Mouse (Mus musculus) lung, embryonic 14.5 days (tissue): ENCODE measurements at regions not wholly inside any gene's neighbourhood (a gene's known extent, or its start where the extent isn't known, plus 50 kb on each side); places are given as distances from the start of the nearest gene placed in this dataset.

Experiments used
- ATAC-seq: fragments of 200-750 bp; cut with Nextera tagmentation; 2 replicates; pipeline ENCODE4 v1.8.0; 2017; ENCODE audit warnings: mild to moderate bottlenecking, moderate TSS enrichment, moderate library complexity; ENCODE audit not compliant: insufficient read depth
- DNase-seq: peaks from one replicate; pipeline ENCODE4 v3.0.0-alpha.2; 2015
- H3K27ac ChIP-seq: fragments of 300-500 bp; sonication (generic); 2 replicates; pipeline ENCODE4 v1.5.1; 2014; ENCODE audit warnings: low read depth, mild to moderate bottlenecking, moderate library complexity
- H3K27me3 ChIP-seq: fragments of 300-500 bp; sonication (generic); 2 replicates; pipeline ENCODE4 v1.6.1; 2014; ENCODE audit warnings: low read length, control low read depth; ENCODE audit not compliant: insufficient read depth
- H3K36me3 ChIP-seq: fragments of 300-500 bp; sonication (generic); 2 replicates; pipeline ENCODE4 v1.6.1; 2014; ENCODE audit warnings: control low read depth; ENCODE audit not compliant: insufficient read depth
- H3K4me1 ChIP-seq: fragments of 300-500 bp; sonication (generic); 2 replicates; pipeline ENCODE4 v1.6.1; 2014; ENCODE audit warnings: antibody characterized with exemption, control low read depth; ENCODE audit not compliant: insufficient read depth
- H3K4me2 ChIP-seq: fragments of 300-500 bp; sonication (generic); 2 replicates; pipeline ENCODE4 v1.6.1; 2014; ENCODE audit warnings: mild to moderate bottlenecking
- H3K4me3 ChIP-seq: fragments of 300-500 bp; sonication (generic); 2 replicates; pipeline ENCODE4 v1.5.1; 2014; ENCODE audit warnings: low read depth, low read length
- H3K9ac ChIP-seq: fragments of 300-500 bp; sonication (generic); 2 replicates; pipeline ENCODE4 v1.6.1; 2014
- H3K9me3 ChIP-seq: fragments of 300-500 bp; sonication (generic); 2 replicates; pipeline ENCODE4 v1.6.1; 2016; ENCODE audit warnings: low read depth, low read length, control low read depth
- CTCF ChIP-seq: IDR thresholded peaks from 2 replicates; pipeline ENCODE4 v1.5.1; 2016; ENCODE audit warnings: antibody characterized with exemption, low read depth
- WGBS: fragments of 180-500 bp; shearing (Covaris S2); extraction: QIAGEN DNeasy Blood & Tissue Kit; methylation state at CpG from one replicate; pipeline ENCODE4 v1.1.7; 2014; 5-methylcytosine and 5-hydroxymethylcytosine counted together

DNA sequence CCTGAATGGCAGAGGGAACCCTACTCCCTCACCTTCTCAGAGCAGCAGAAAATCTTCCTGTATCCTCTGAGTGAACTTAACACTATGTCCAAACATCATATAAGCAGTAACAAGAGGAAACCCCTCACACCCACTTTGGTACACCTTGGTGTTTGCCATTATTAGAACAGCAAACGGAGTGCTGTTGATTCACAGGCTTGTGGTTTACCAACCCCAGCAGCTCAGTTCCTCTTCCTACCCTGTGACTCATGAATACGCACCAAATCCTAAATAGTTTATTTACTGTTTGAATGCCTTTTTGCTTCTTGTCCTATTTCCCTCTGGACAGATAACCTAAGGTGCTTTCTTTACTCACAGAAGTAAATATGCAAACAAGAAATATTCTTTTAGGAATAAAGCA, 233.3 kb downstream of the Foxa2 start:
- 64% methylated on average over 2 of the region's 2 CpGs for WGBS
- Histone ChIP-seq H3K9ac (no peak overlapping the region), H3K27ac (no peak overlapping the region), H3K4me1 (no peaks in the 10 kb centered on the region), H3K9me3 (no peaks in the 10 kb centered on the region), H3K4me3 (no peak overlapping the region), H3K36me3 (no peaks in the 10 kb centered on the region), H3K4me2 (no peak overlapping the region), H3K27me3 (no peaks in the 10 kb centered on the region)
- DNase-seq (no peak), ATAC-seq (no peak)
- no peak for TF ChIP-seq CTCF

DNA sequence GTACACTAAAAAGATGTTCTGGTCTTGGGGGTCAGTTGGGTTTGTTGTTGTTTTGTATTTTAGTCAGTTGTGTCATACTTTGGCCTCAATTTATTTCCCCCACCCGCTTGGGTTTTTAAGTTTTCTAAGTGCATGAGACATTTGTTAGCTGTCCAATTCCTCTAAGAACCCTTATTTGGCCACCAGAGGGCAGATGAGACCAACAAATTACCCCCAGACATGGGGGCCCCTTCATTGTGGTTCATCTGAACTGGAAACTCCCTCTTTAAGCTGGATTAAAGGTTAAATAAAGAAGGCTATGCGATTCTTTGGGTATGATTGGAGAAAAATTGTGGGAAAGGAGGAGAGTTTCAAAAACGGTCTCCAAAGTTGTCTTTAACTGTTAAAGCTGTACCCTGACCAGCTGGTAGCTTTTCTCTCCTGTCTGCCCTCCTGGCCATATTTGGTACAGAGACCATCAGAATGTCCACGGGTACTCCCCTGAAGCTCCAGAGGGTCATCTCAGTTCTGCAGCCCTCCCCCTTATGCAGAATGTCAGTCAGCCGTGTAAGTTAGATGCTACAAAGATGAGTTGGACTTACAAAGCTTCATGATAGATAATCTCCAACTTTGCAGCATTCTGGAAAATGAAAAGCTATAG, 238.6 kb downstream of the Foxa2 start:
- Histone ChIP-seq H3K9me3 (no peaks in the 10 kb centered on the region), H3K36me3 (no peaks in the 10 kb centered on the region), H3K27me3 (no peaks in the 10 kb centered on the region), H3K4me1 (no peaks in the 10 kb centered on the region), H3K4me2 (no peak overlapping the region), H3K27ac (no peak overlapping the region), H3K4me3 (no peak overlapping the region), H3K9ac (no peak overlapping the region)
- WGBS = 32% methylated on average over 5 of the region's 5 CpGs
- DNase-seq = peak; percentile 85
- ATAC-seq = peak; percentile 65; the same call in 1 of the 2 replicates
- peak; percentile 72 for TF ChIP-seq CTCF

DNA sequence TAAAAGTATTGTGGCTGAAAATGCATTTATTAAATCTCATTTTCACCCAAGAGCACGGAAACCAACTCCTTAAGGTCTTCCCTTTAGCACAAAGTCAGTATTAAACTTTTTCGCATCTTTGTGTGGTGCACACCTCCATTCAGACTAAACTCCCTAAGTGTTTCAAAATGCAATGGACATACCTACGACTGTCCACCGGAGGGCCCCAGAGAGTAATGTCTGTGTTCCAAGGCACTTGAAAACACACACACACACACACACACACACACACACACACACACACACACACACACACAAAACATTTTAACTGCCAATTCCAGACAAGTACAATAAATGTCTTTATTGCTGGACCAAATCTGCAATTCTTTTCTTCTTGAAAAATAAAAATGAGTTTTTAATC, 243.7 kb downstream of the Foxa2 start:
- ATAC-seq = 0 out of 2 replicates have a peak, but pooled peaks have one; percentile 54
- H3K27me3 ChIP-seq = no peaks in the 10 kb centered on the region
- peak; percentile 56 for DNase-seq

DNA sequence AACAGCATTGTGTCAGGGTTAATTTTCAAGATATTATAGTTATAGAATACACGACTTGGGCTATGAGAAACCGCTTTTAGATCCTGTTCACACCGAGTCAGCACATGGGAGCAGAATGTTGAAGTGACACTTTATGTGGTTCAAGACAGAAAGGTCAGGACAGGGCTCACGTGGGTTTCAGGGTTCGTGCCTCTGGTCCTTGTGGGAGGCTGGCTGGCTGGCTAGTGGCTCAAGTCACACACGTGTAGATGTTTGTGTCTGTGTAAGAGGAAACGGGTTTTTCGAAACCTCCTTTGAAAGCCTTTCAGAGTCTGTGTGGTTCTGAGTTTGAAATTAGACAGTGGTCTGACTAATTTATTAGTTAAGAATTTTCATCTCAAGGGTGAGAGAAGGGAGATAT, 255.3 kb downstream of the Foxa2 start:
- no peak for ATAC-seq
- no peak overlapping the region for H3K27ac ChIP-seq
- H3K27me3 ChIP-seq = no peaks in the 10 kb centered on the region
- no peak for DNase-seq
- H3K9me3 ChIP-seq = no peaks in the 10 kb centered on the region
- no peaks in the 10 kb centered on the region for H3K4me1 ChIP-seq
- no peak overlapping the region for H3K4me3 ChIP-seq
- WGBS = 67% methylated on average over 8 of the region's 8 CpGs
- H3K4me2 ChIP-seq = no peak overlapping the region
- H3K9ac ChIP-seq = no peak overlapping the region
- no peak for TF ChIP-seq CTCF
- H3K36me3 ChIP-seq = no peaks in the 10 kb centered on the region

More for the DNA sequence above, 243.7 kb downstream of the Foxa2 start:
- no peaks in the 10 kb centered on the region for H3K36me3 ChIP-seq
- H3K4me1 ChIP-seq = no peaks in the 10 kb centered on the region
- no peak overlapping the region for H3K27ac ChIP-seq
- WGBS = 23% methylated on average over 4 of the region's 4 CpGs
- H3K9ac ChIP-seq = no peak overlapping the region
- H3K4me3 ChIP-seq = no peak overlapping the region
- H3K4me2 ChIP-seq = no peak overlapping the region
- no peaks in the 10 kb centered on the region for H3K9me3 ChIP-seq
- peak; percentile 50 for TF ChIP-seq CTCF

DNA sequence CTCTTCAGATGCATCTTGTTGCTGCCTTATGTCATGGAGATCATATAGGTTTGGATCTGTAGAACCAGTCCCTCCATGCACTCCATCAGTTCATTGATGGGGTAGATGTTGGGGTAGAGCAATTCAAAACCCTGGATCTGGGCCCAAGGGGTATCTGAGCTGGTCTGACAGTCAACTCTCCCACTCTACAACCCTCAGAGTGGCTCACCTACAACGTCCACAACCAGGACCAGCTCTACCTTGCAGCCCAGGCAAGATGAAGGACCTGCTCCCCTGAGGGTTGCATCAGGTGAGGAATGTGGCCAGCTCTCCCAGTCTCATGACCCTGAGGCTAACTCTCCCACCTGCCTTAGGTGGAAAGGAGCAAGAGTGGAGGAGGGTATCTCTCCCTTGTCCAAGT, 256.9 kb downstream of the Foxa2 start:
- Histone ChIP-seq H3K4me1 (no peaks in the 10 kb centered on the region), H3K4me2 (no peak overlapping the region), H3K27me3 (no peaks in the 10 kb centered on the region), H3K27ac (no peak overlapping the region), H3K4me3 (no peak overlapping the region), H3K9ac (no peak overlapping the region), H3K9me3 (no peaks in the 10 kb centered on the region), H3K36me3 (no peaks in the 10 kb centered on the region)
- ATAC-seq = peak; percentile 17; the same call in 1 of the 2 replicates
- DNase-seq = no peak
- TF ChIP-seq CTCF = no peak
- WGBS = 67% methylated on average over 1 of the region's 1 CpGs

DNA sequence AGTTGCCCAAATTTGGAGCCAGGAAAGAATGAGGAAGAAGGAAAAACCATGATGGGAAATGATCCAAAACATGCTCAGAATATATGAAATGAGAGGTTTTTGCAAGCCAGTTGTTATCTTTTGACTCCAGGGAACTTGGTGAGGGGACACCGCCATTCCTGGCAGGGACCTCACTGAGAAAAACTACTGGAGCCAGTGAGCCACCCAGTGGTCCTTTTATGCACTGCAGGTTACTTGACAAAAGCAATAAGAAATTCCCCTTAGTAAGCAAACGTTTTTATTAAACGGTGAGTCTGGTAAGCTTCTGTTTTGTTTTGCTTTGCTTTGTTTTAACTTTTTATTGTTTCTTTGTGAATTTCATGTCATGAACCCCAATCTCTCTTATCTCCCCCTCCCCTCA, 257.5 kb downstream of the Foxa2 start:
- H3K9me3 ChIP-seq = no peaks in the 10 kb centered on the region
- H3K4me1 ChIP-seq = no peaks in the 10 kb centered on the region
- H3K27me3 ChIP-seq = no peaks in the 10 kb centered on the region
- H3K36me3 ChIP-seq = no peaks in the 10 kb centered on the region
- no peak overlapping the region for H3K4me2 ChIP-seq
- no peak overlapping the region for H3K4me3 ChIP-seq
- no peak overlapping the region for H3K9ac ChIP-seq
- peak; percentile 80 for TF ChIP-seq CTCF
- 2% methylated on average over 3 of the region's 3 CpGs for WGBS
- DNase-seq (peak; percentile 90), ATAC-seq (no peak)
- H3K27ac ChIP-seq = no peak overlapping the region

DNA sequence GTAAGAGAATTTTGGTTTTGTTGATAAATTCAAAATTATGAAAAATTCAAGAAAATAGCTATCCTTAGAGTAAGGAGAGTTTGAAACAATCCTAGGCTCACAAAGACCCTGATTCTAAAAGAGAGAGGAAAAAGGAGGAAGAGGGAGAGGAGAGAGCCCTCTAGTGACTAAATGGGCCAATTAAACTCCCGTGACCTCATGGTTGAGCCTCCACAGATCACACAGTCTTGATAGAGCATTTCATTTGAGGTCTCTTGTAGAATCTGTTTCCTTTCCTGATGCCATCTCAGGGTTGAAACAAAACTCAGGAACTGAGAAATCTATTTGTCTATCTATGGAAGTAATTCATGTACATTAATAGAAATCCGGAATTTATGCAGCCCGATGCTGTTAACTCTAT, 258.8 kb downstream of the Foxa2 start:
- Histone ChIP-seq H3K4me2 (no peak overlapping the region), H3K4me1 (no peaks in the 10 kb centered on the region), H3K9me3 (no peaks in the 10 kb centered on the region), H3K36me3 (no peaks in the 10 kb centered on the region), H3K4me3 (no peak overlapping the region), H3K27ac (no peak overlapping the region), H3K9ac (no peak overlapping the region), H3K27me3 (no peaks in the 10 kb centered on the region)
- ATAC-seq (no peak), DNase-seq (peak; percentile 23)
- WGBS = 73% methylated on average over 3 of the region's 3 CpGs
- TF ChIP-seq CTCF = peak; percentile 28; the same call in 1 of the 2 replicates

DNA sequence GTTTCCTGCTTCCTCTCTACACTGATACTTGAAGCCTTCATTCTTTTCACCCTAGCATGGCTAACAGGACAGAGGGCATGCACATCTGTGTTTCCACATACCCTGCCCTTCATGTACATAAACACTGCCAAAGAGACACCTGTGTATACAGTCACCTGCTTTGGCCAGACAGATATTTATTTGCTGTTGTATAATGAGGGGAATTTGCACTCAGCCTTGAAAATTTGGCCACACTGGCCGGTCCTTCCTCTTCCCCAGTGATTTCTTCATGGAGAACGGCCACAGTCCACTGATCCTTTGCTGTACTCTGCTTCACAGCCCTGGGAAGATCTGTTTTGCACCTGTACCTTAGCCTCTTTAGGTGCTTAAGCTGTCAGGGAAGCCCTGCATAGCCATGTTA, 264.3 kb downstream of the Foxa2 start:
- no peak overlapping the region for H3K4me2 ChIP-seq
- no peaks in the 10 kb centered on the region for H3K36me3 ChIP-seq
- H3K4me1 ChIP-seq = no peaks in the 10 kb centered on the region
- H3K27ac ChIP-seq = no peak overlapping the region
- ATAC-seq (no peak), DNase-seq (no peak)
- no peaks in the 10 kb centered on the region for H3K27me3 ChIP-seq
- no peaks in the 10 kb centered on the region for H3K9me3 ChIP-seq
- TF ChIP-seq CTCF = no peak
- WGBS = 76% methylated on average over 2 of the region's 2 CpGs
- no peak overlapping the region for H3K4me3 ChIP-seq
- H3K9ac ChIP-seq = no peak overlapping the region
